Mouse (Mus musculus): ENCODE results near the gene Tmem147. TPM values are rescaled to one million over a fixed set of nuclear protein-coding genes. Genes with fewer than 3 reads are reported as not detected.

Tmem147 gene
- 116 TPM for polyA plus RNA-seq (2017; shearing (Covaris generic))

DNA sequence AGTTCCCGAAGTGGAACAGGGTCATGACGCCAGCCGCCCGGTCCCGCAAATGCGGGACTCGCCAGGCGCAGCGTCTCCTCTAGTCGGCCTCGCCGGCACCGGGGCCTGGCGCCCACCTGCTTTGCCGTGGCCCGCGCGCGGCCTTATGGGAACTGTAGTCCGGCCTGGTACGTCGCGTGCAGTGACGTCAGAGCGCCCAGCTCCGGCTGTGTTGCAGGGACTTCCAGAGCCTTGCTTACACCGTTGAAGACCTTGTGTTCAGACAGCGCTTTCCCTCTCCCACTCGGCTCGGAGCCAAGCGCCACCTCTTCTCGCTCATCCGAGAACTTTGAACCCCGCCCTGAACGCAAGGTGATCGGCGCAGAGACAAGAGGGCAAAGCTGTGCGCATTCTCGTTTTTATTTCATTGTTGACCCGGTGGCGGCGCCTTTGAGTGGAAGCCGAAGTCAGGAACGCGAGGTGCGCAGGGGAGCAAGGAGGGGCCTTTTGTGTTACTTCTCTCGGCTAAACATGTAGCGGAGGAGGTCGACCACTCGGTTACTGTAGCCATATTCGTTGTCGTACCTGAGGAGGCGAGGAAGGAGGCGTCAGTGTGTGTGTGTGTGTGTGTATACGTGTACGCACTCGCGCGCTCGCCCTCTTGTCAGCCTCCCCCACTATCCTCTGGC, at the start of gene Tmem147:
Gene Tmem147, minus strand, starts transcription at position 145 of the 668 bp plus-strand sequence.

DNA sequence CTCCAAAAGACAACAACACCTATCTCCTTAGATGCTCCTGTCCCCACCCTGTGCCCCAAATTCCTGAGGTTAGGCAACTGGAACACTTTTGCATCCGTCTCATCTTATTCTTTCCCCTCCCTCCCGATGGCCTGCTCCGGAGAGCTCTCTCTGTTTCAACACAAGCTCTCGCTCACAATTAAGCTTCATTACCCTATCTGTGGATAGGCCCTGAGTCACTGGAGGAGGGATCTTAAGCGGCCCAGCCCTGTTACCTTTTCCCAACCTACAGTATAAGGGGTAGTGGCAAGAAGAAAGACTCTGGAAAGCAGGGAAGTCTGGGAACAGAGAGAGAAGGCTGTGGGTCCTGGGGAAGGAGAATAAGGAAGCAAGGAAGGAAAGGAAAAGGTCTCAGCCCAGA, 34.1 kb upstream of the Tmem147 start, which contains the start of gene Dmkn:
Gene Dmkn, plus strand, starts transcription at position 301 of the 400 bp plus-strand sequence.

DNA sequence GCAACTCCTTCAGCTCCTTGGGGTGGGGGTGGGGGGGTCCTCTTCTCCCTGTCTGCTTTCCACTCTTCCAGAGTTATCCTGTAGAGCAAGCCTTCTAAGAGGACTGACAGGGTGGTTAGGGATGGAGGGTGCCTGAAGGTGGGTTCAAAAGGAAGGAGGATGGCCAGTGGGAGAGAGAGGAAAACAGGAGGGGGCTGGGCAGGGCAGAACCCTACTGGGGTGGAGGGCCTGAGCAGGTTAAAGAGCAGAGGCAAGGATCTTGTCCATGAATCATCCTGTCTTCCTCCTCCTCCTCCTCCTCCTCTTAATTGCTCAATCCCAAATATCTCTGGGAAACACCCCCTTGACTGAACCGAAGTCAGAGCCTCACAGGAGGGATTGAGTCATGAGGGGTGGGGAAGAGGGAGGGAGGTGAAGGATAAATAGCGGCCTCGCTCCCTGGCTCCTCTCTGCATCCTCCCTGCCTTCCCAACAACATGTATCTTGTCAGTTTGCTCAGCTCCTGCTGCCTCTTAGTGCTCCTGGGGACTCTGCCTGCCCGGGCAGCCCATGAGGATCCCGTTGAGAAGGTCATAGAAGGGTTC, 21.8 kb upstream of the Tmem147 start, which contains the start of gene Sbsn:
Gene Sbsn, plus strand, starts transcription at position 386 of the 584 bp plus-strand sequence.

DNA sequence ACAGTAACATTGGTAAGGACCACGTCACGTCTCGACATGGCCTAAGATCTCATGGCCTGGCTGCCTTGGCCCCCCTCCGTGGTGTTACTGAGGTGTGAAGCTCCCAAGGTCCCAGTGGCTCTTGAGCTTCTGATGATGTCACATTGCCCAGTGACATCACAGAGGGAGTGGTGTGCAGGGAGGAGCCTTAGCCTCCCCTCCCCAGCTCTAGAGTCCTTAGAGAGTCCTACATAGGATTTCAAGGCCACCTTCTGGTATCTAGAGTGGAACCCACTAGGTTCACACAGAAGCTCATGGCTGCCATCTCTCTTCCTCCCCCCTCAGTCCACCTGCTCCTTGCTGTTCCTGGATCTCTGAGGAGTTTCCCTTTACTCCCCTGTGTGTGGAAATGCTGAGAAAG, 14.3 kb upstream of the Tmem147 start, which contains the start of gene Gapdhs:
Gene Gapdhs, minus strand, starts transcription at position 65 of the 400 bp plus-strand sequence.

DNA sequence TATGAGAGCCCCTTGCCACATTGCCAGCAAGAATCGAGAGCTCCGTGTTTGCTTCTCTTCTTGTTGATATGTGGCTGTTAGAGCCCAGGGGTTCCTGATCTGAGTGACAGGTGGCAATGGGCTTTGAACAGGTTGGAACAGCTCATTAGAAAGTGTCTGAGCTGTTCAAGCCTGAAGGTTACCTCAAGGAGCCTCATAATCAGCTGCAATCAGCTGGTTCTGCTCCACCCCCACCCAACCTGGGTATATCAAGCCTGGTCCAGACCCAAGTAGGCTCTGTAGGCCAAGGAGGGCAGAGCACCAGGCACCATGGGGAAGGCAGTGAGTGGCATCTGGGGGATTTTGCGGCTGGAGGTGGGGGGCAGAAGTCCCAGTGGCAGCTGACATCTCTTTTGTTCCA, 17.4 kb downstream of the Tmem147 start, which contains the start of gene Atp4a:
Gene Atp4a, plus strand, starts transcription at position 268 of the 400 bp plus-strand sequence.

DNA sequence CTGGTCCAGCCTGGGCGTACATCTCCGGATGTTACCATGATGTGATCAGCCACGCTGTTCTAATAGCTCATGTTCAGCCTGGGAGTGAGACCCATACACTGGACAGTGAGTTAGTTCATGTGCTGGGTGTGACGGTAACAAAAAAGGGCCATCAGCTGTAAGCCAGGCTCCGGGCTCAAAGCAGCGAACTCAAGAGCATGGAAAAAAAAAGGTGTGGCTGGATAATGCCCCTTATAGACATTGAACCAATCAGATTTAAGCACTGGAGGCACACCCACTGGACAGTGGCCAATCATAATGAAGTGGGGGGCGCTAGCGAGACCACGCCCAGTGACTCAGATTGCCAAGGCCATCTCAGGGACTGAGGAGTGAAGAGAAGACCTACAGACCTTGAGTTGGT, 30.8 kb downstream of the Tmem147 start, which contains the start of gene 2200002J24Rik:
Gene 2200002J24Rik, plus strand, starts transcription at position 338 of the 400 bp plus-strand sequence.

Other genes with a start within 250 kb of the Tmem147 start
- not detected for gene Prodh2, start 235.9 kb downstream of the Tmem147 start, polyA plus RNA-seq (2017; shearing (Covaris generic))
- 1.2 TPM for gene Arhgap33, start 194.5 kb downstream of the Tmem147 start, polyA plus RNA-seq (2017; shearing (Covaris generic))
- 4.2 TPM for gene Hspb6, start 177.4 kb downstream of the Tmem147 start, polyA plus RNA-seq (2017; shearing (Covaris generic))
- 9.9 TPM for gene Proser3, start 177.2 kb downstream of the Tmem147 start, polyA plus RNA-seq (2017; shearing (Covaris generic))
- 89.4 TPM for gene Lin37, start 169.7 kb downstream of the Tmem147 start, polyA plus RNA-seq (2017; shearing (Covaris generic))
- gene U2af1l4, start 166.2 kb downstream of the Tmem147 start, polyA plus RNA-seq (2017; shearing (Covaris generic)): 47.2 TPM
- gene Gm49396, start 166.2 kb downstream of the Tmem147 start, polyA plus RNA-seq (2017; shearing (Covaris generic)): 86.6 TPM
- 217 TPM for gene Psenen, start 165.9 kb downstream of the Tmem147 start, polyA plus RNA-seq (2017; shearing (Covaris generic))
- 150 TPM for gene Igflr1, start 164.1 kb downstream of the Tmem147 start, polyA plus RNA-seq (2017; shearing (Covaris generic))
- 15.9 TPM for gene Kmt2b, start 140.8 kb downstream of the Tmem147 start, polyA plus RNA-seq (2017; shearing (Covaris generic))
- gene Zbtb32, start 130.6 kb downstream of the Tmem147 start, polyA plus RNA-seq (2017; shearing (Covaris generic)): 11.7 TPM
- 0.83 TPM for gene Upk1a, start 116.7 kb downstream of the Tmem147 start, polyA plus RNA-seq (2017; shearing (Covaris generic))
- 581 TPM for gene Cox6b1, start 103.4 kb downstream of the Tmem147 start, polyA plus RNA-seq (2017; shearing (Covaris generic))
- not detected for gene Etv2, start 93.7 kb downstream of the Tmem147 start, polyA plus RNA-seq (2017; shearing (Covaris generic))
- gene Rbm42, start 79.2 kb downstream of the Tmem147 start, polyA plus RNA-seq (2017; shearing (Covaris generic)): 204 TPM
- 37.3 TPM for gene Haus5, start 64.5 kb downstream of the Tmem147 start, polyA plus RNA-seq (2017; shearing (Covaris generic))
- gene Pmis2, start 57.9 kb downstream of the Tmem147 start, polyA plus RNA-seq (2017; shearing (Covaris generic)): not detected
- gene 2200002J24Rik, start 30.6 kb downstream of the Tmem147 start, polyA plus RNA-seq (2017; shearing (Covaris generic)): not detected
- gene Atp4a, start 17.3 kb downstream of the Tmem147 start, polyA plus RNA-seq (2017; shearing (Covaris generic)): not detected
- gene Gapdhs, start 14.1 kb upstream of the Tmem147 start, polyA plus RNA-seq (2017; shearing (Covaris generic)): 0.36 TPM
- 1.1 TPM for gene Sbsn, start 21.9 kb upstream of the Tmem147 start, polyA plus RNA-seq (2017; shearing (Covaris generic))
- not detected for gene Dmkn, start 34.2 kb upstream of the Tmem147 start, polyA plus RNA-seq (2017; shearing (Covaris generic))
- not detected for gene Krtdap, start 58.4 kb upstream of the Tmem147 start, polyA plus RNA-seq (2017; shearing (Covaris generic))
- 0.26 TPM for gene Ffar2, start 94.2 kb upstream of the Tmem147 start, polyA plus RNA-seq (2017; shearing (Covaris generic))
- not detected for gene Ffar3, start 126.6 kb upstream of the Tmem147 start, polyA plus RNA-seq (2017; shearing (Covaris generic))
- 0.07 TPM for gene Ffar1, start 132.0 kb upstream of the Tmem147 start, polyA plus RNA-seq (2017; shearing (Covaris generic))
- gene Cd22, start 150.8 kb upstream of the Tmem147 start, polyA plus RNA-seq (2017; shearing (Covaris generic)): 4.2 TPM
- 0.12 TPM for gene Mag, start 185.3 kb upstream of the Tmem147 start, polyA plus RNA-seq (2017; shearing (Covaris generic))
- not detected for gene Hamp2, start 195.1 kb upstream of the Tmem147 start, polyA plus RNA-seq (2017; shearing (Covaris generic))
- gene Hamp, start 214.5 kb upstream of the Tmem147 start, polyA plus RNA-seq (2017; shearing (Covaris generic)): not detected
- 11.1 TPM for gene Usf2, start 227.3 kb upstream of the Tmem147 start, polyA plus RNA-seq (2017; shearing (Covaris generic))
- gene Lsr, start 243.9 kb upstream of the Tmem147 start, polyA plus RNA-seq (2017; shearing (Covaris generic)): 4.6 TPM
- gene Fam187b, start 244.2 kb upstream of the Tmem147 start, polyA plus RNA-seq (2017; shearing (Covaris generic)): 0.59 TPM